Mouse (Mus musculus) forebrain, embryonic 15.5 days (tissue): Measurements from ENCODE around the gene Gpc6. TPM values are rescaled to one million over a fixed set of nuclear protein-coding genes. Genes with fewer than 3 reads are reported as not detected.

Experiments used
- ATAC-seq: fragments of 200-750 bp; cut with Nextera tagmentation; replicated peaks from 2 replicates; pipeline ENCODE4 v1.8.0; 2017; ENCODE audit warnings: mild to moderate bottlenecking, moderate TSS enrichment, moderate library complexity
- H3K27ac ChIP-seq: fragments of 300-500 bp; sonication (generic); replicated peaks from 2 replicates; pipeline ENCODE4 v1.5.1; 2015; ENCODE audit warnings: mild to moderate bottlenecking, inconsistent platforms
- H3K27me3 ChIP-seq: fragments of 300-500 bp; sonication (generic); 2 replicates; pipeline ENCODE4 v1.6.1; 2015; ENCODE audit warnings: inconsistent platforms
- H3K36me3 ChIP-seq: fragments of 300-500 bp; sonication (generic); 2 replicates; pipeline ENCODE4 v1.6.1; 2015; ENCODE audit warnings: mild to moderate bottlenecking, inconsistent platforms
- H3K4me1 ChIP-seq: fragments of 300-500 bp; sonication (generic); 2 replicates; pipeline ENCODE4 v1.6.1; 2015; ENCODE audit warnings: inconsistent platforms
- H3K4me2 ChIP-seq: fragments of 300-500 bp; sonication (generic); replicated peaks from 2 replicates; pipeline ENCODE4 v1.6.1; 2015; ENCODE audit warnings: mild to moderate bottlenecking, inconsistent platforms
- H3K4me3 ChIP-seq: fragments of 300-500 bp; sonication (generic); 2 replicates; pipeline ENCODE4 v1.5.1; 2015; ENCODE audit warnings: mild to moderate bottlenecking, inconsistent platforms
- H3K9ac ChIP-seq: fragments of 300-500 bp; sonication (generic); replicated peaks from 2 replicates; pipeline ENCODE4 v1.6.1; 2015; ENCODE audit warnings: mild to moderate bottlenecking, inconsistent platforms
- H3K9me3 ChIP-seq: fragments of 300-500 bp; sonication (generic); 2 replicates; pipeline ENCODE4 v1.6.1; 2016; ENCODE audit warnings: inconsistent platforms
- WGBS: fragments of 180-500 bp; shearing (Covaris S2); methylation state at CpG from one replicate; pipeline ENCODE4 v1.1.7; 2015; ENCODE audit warnings: mixed read lengths; 5-methylcytosine and 5-hydroxymethylcytosine counted together
- polyA plus RNA-seq: library from polyadenylated mRNA; unstranded; fragments of >200 nt; fragmentation: Nextera tagmentation; extraction: Ambion mirVana; gene quantifications from 2 replicates; pipeline ENCODE4 v1.2.1, GENCODE M21; 2015

Gene Gpc6
- polyA plus RNA-seq, 1 experiment from 2014 or later: 18.3 TPM

- Histone ChIP-seq H3K27ac (no peak overlapping the region), H3K4me3 (no peak overlapping the region), H3K27me3 (no peaks in the 10 kb centered on the region), H3K9ac (no peak overlapping the region), H3K4me2 (no peak overlapping the region), H3K4me1 (no peaks in the 10 kb centered on the region), H3K9me3 (no peaks in the 10 kb centered on the region), H3K36me3 (no peaks in the 10 kb centered on the region)
- ATAC-seq: no peak
- WGBS: 84% methylated on average over 11 of the region's 11 CpGs
Measured at GRCm38 (mm10) chr14:117849591-117850505, 924.7 kb downstream of the Gpc6 start.

DNA sequence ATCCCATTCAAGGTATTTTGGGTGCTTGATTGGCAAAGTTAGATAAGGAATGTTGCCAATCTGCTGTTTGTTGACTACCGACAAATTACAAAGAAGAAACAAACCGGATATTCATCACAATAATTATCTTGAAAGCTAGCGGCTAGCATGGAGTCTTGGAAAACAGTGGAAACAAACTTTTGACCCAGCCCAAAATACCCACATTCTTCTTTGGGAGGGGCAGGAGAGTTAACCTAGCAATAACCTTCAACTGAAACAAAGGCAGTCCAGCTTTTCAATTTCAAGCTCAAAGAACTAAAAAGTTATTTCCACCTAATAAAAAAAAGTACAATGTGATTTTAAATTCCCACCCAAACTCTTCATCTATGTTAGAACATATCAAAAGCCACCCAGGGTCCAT is 927.2 kb downstream of the Gpc6 start:
- Histone ChIP-seq H3K9me3 (no peaks in the 10 kb centered on the region), H3K4me1 (no peaks in the 10 kb centered on the region), H3K9ac (no peak overlapping the region), H3K36me3 (no peaks in the 10 kb centered on the region), H3K27me3 (no peaks in the 10 kb centered on the region), H3K4me2 (no peak overlapping the region), H3K4me3 (no peak overlapping the region), H3K27ac (no peak overlapping the region)
- no peak for ATAC-seq
- 90% methylated on average over 3 of the region's 3 CpGs for WGBS

GRCm38 (mm10) chr14:117852842-117853241 is 927.7 kb downstream of the Gpc6 start:
- Histone ChIP-seq H3K9me3 (no peaks in the 10 kb centered on the region), H3K4me3 (no peak overlapping the region), H3K27ac (no peak overlapping the region), H3K9ac (no peak overlapping the region), H3K36me3 (no peaks in the 10 kb centered on the region), H3K4me1 (no peaks in the 10 kb centered on the region), H3K27me3 (no peaks in the 10 kb centered on the region), H3K4me2 (no peak overlapping the region)
- no peak for ATAC-seq
- 83% methylated on average over 2 of the region's 2 CpGs for WGBS

GRCm38 (mm10) chr14:117854498-117854897 is 929.4 kb downstream of the Gpc6 start:
- H3K27ac ChIP-seq: no peak overlapping the region
- ATAC-seq: no peak
- H3K4me2 ChIP-seq: no peak overlapping the region
- no peaks in the 10 kb centered on the region for H3K27me3 ChIP-seq
- no peak overlapping the region for H3K4me3 ChIP-seq
- 88% methylated on average over 5 of the region's 5 CpGs for WGBS
- no peaks in the 10 kb centered on the region for H3K9me3 ChIP-seq
- H3K36me3 ChIP-seq: no peaks in the 10 kb centered on the region
- no peaks in the 10 kb centered on the region for H3K4me1 ChIP-seq
- no peak overlapping the region for H3K9ac ChIP-seq

DNA sequence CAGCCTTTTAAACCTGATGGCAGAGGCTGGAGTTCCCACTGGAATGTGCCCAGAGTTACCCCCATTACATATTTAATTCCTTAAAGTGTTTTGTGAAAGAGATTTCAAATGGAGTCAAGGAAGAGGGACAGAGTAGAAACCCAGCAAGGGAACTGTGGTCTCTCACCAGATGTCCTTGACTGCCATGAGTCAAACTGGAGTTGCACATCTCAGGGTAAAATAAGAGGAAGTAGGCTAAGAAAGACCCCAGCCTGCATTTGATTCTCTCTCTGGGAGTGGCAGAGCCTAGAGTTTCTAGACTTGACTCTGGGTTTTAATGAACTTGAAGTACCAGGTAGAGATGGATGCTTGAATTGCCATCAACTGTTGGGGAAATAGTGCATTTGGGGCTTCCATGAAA is 946.2 kb downstream of the Gpc6 start:
- Histone ChIP-seq H3K4me2 (no peak overlapping the region), H3K4me1 (no peaks in the 10 kb centered on the region), H3K9ac (no peak overlapping the region), H3K36me3 (no peaks in the 10 kb centered on the region), H3K27me3 (no peaks in the 10 kb centered on the region), H3K4me3 (no peak overlapping the region), H3K27ac (no peak overlapping the region), H3K9me3 (no peaks in the 10 kb centered on the region)
- ATAC-seq: no peak

DNA sequence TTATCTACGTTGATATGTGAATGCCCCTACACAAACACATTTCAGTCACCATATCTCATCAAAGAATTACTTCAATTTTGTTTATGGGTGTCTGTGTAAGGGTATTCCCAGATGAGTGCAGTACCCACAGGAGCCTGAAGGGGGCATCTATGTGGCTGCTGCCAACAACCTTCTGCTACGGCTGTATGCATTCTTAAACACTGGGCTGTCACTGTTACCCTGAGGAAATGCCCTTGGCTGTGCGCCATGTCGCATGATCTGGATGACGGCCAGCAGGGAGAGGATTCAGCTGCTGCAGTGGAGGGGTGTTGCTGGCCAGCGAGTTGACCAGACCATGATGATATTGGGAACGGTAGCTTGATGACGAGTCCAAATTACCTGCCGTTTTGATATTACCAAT is 954.2 kb downstream of the Gpc6 start:
- Histone ChIP-seq H3K4me3 (no peak overlapping the region), H3K27me3 (no peaks in the 10 kb centered on the region), H3K9ac (no peak overlapping the region), H3K9me3 (no peaks in the 10 kb centered on the region), H3K4me2 (no peak overlapping the region), H3K36me3 (no peaks in the 10 kb centered on the region), H3K4me1 (no peaks in the 10 kb centered on the region), H3K27ac (no peak overlapping the region)
- no peak for ATAC-seq
- 87% methylated on average over 9 of the region's 9 CpGs for WGBS

DNA sequence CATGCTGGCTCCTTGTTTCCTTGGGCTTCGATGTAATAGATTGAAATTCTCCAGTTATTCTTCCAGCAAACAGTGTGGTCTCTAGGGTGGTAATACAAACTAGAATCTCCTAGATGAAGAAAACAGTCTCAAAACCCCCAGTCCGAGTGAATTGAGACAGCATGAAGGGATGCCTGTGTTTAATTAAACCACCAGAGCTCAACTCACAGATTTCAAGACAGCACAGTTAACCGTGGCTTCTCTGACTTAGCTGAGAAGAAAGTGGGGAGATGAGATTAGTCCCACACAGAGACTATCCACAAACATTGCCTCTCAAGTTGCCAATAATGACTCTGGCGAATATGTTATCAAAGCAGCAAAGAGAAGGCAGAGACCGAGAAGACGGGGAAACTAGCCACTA is 956.0 kb downstream of the Gpc6 start:
- no peak overlapping the region for H3K27ac ChIP-seq
- no peaks in the 10 kb centered on the region for H3K9me3 ChIP-seq
- no peaks in the 10 kb centered on the region for H3K27me3 ChIP-seq
- ATAC-seq: no peak
- WGBS: 66% methylated on average over 6 of the region's 6 CpGs
- H3K4me3 ChIP-seq: no peak overlapping the region
- no peaks in the 10 kb centered on the region for H3K4me1 ChIP-seq
- no peak overlapping the region for H3K4me2 ChIP-seq
- no peak overlapping the region for H3K9ac ChIP-seq
- H3K36me3 ChIP-seq: no peaks in the 10 kb centered on the region

DNA sequence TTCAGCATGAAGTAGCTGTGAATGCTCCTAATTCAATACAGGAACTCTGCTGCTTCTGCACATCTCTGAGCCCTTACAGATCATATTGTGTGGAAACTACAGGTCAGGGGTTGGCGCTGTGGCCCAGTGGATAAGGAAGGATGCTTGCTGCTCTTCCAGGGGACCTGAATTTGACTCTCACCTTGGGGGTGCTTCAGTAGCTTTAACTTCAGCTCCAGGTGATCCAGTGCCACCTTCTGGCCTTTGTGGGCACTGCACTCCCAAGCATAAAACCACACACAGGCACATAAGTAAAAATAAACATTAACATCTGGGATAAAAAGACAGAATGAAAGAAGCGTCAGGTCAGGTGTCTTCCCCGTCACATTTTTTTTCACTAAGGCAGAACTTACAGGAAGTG is 957.1 kb downstream of the Gpc6 start:
- ATAC-seq: 0 out of 2 replicates have a peak, but pooled peaks have one; percentile 16
- H3K4me2 ChIP-seq: no peak overlapping the region
- no peaks in the 10 kb centered on the region for H3K36me3 ChIP-seq
- H3K9me3 ChIP-seq: no peaks in the 10 kb centered on the region
- H3K9ac ChIP-seq: no peak overlapping the region
- WGBS: 52% methylated on average over 3 of the region's 3 CpGs
- no peak overlapping the region for H3K4me3 ChIP-seq
- no peak overlapping the region for H3K27ac ChIP-seq
- H3K4me1 ChIP-seq: no peaks in the 10 kb centered on the region
- no peaks in the 10 kb centered on the region for H3K27me3 ChIP-seq

GRCm38 (mm10) chr14:117889653-117890052 is 964.5 kb downstream of the Gpc6 start:
- WGBS: 59% methylated on average over 2 of the region's 2 CpGs

GRCm38 (mm10) chr14:117891426-117891825 is 966.3 kb downstream of the Gpc6 start:
- Histone ChIP-seq H3K9ac (no peak overlapping the region), H3K9me3 (no peaks in the 10 kb centered on the region), H3K27me3 (no peaks in the 10 kb centered on the region), H3K36me3 (no peaks in the 10 kb centered on the region), H3K4me2 (no peak overlapping the region), H3K4me1 (peaks cover 18% of the 10 kb centered on the region), H3K27ac (no peak overlapping the region), H3K4me3 (no peak overlapping the region)
- no peak for ATAC-seq
- 68% methylated on average over 7 of the region's 7 CpGs for WGBS

More at GRCm38 (mm10) chr14:117889653-117890052, 964.5 kb downstream of the Gpc6 start:
- ATAC-seq: no peak
- no peaks in the 10 kb centered on the region for H3K9me3 ChIP-seq
- H3K27me3 ChIP-seq: no peaks in the 10 kb centered on the region
- no peak overlapping the region for H3K9ac ChIP-seq
- no peak overlapping the region for H3K27ac ChIP-seq
- no peak overlapping the region for H3K4me2 ChIP-seq
- no peak overlapping the region for H3K4me3 ChIP-seq
- peaks cover 6% of the 10 kb centered on the region; the same call in 1 of the 2 replicates for H3K4me1 ChIP-seq
- H3K36me3 ChIP-seq: no peaks in the 10 kb centered on the region

- 93% methylated on average over 4 of the region's 4 CpGs for WGBS
Measured at GRCm38 (mm10) chr14:117892026-117892425, 966.9 kb downstream of the Gpc6 start.

DNA sequence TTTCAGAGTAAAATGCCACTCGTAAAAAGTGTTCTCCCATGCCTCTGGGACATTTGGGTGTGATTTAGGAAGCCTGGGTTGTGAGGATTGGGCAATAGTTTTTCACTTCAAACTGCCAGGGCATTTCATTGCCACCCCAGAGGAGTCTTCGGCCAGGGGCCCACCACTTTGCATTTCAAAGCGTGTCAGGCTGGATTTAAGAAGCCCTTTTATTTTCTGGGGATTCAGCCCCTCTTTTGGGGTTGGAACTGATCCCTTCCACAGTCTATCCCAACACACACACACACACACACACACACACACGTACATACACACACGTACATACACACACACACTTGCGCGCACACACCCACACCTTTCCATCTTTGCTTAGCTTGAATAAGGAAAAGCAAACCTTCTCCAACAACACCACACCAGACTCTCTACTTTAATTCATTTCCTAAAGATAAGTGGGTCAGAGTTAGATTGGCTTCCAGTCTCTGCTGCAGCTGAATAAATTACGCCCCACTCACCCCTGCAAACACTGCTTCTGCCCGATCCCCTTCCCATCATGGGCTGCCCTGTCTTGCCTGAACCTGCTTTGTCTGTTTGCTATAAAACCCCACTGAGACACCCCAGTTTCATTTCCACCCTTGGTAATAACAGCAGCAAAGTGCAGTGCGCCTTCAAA is 969.9 kb downstream of the Gpc6 start:
- H3K4me3 ChIP-seq: peak overlapping the region; percentile 26
- H3K4me2 ChIP-seq: peak overlapping the region; percentile 30
- peaks cover 18% of the 10 kb centered on the region for H3K4me1 ChIP-seq
- H3K27ac ChIP-seq: peak overlapping the region; percentile 67
- 51% methylated on average over 10 of the region's 10 CpGs for WGBS
- no peaks in the 10 kb centered on the region for H3K9me3 ChIP-seq
- no peaks in the 10 kb centered on the region for H3K36me3 ChIP-seq
- peak overlapping the region; percentile 19; the same call in 1 of the 2 replicates for H3K9ac ChIP-seq
- H3K27me3 ChIP-seq: no peaks in the 10 kb centered on the region
- ATAC-seq: peak; percentile 86

More at GRCm38 (mm10) chr14:117892026-117892425, 966.9 kb downstream of the Gpc6 start:
- Histone ChIP-seq H3K9ac (no peak overlapping the region), H3K27me3 (no peaks in the 10 kb centered on the region), H3K4me1 (peaks cover 18% of the 10 kb centered on the region), H3K4me2 (no peak overlapping the region), H3K36me3 (no peaks in the 10 kb centered on the region), H3K4me3 (no peak overlapping the region), H3K27ac (no peak overlapping the region), H3K9me3 (no peaks in the 10 kb centered on the region)
- no peak for ATAC-seq
